Mouse (Mus musculus) limb, embryonic 10.5 days (tissue): ENCODE data around the gene 2700049A03Rik. TPM values are rescaled to one million over a fixed set of nuclear protein-coding genes. Genes with fewer than 3 reads are reported as not detected.

Experiments used
- DNase-seq: peaks from one replicate; pipeline ENCODE4 v3.0.0-alpha.2; 2017; ENCODE audit warnings: low spot score
- H3K27ac ChIP-seq: fragments of 300-500 bp; sonication (generic); 2 replicates; pipeline ENCODE4 v1.5.1; 2016; ENCODE audit warnings: mild to moderate bottlenecking
- H3K27me3 ChIP-seq: fragments of 300-500 bp; sonication (generic); 2 replicates; pipeline ENCODE4 v1.6.1; 2016; ENCODE audit warnings: low read depth, mild to moderate bottlenecking; ENCODE audit not compliant: poor library complexity, severe bottlenecking
- H3K36me3 ChIP-seq: fragments of 300-500 bp; sonication (generic); 2 replicates; pipeline ENCODE4 v1.6.1; 2016; ENCODE audit warnings: mild to moderate bottlenecking, moderate library complexity
- H3K4me1 ChIP-seq: fragments of 300-500 bp; sonication (generic); 2 replicates; pipeline ENCODE4 v1.6.1; 2016
- H3K4me3 ChIP-seq: fragments of 300-500 bp; sonication (generic); 2 replicates; pipeline ENCODE4 v1.5.1; 2016; ENCODE audit warnings: mild to moderate bottlenecking, moderate library complexity
- H3K9me3 ChIP-seq: fragments of 300-500 bp; sonication (generic); replicated peaks from 2 replicates; pipeline ENCODE4 v1.6.1; 2016; ENCODE audit warnings: mild to moderate bottlenecking
- WGBS: fragments of 180-500 bp; shearing (Covaris S2); methylation state at CpG from one replicate; pipeline ENCODE4 v1.1.7; 2016; 5-methylcytosine and 5-hydroxymethylcytosine counted together
- polyA plus RNA-seq: library from polyadenylated mRNA; unstranded; fragments of >200 nt; fragmentation: Nextera tagmentation; extraction: Ambion mirVana; gene quantifications from 2 replicates; pipeline ENCODE4 v1.2.1, GENCODE M21; 2016

Gene 2700049A03Rik
- polyA plus RNA-seq, 1 experiment from 2014 or later: 19.7 TPM

DNA sequence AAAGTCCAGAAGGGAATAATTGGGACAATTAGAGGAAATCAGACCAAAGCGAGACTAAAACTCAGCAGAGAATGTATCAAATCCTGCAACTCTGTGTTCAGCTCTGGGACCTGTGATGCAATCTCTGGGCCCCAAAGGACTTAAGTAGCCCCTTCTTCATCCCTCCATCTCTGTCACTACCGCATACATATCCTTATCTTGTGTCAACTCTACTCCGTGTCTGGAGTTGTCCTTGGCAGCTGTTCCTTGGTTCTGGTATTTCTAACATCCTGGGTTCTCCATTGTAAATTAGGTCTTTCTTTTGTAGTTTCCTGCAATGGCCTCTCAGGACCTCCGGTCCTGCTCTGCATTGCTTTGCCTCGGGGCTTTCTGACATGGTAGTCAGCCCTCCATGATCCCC is 65.1 kb downstream of the 2700049A03Rik start:
- Histone ChIP-seq H3K4me1 (peaks cover 14% of the 10 kb centered on the region; the same call in 1 of the 2 replicates), H3K9me3 (no peaks in the 10 kb centered on the region), H3K4me3 (no peak overlapping the region), H3K27ac (peak overlapping the region; percentile 72; the same call in 1 of the 2 replicates), H3K27me3 (no peaks in the 10 kb centered on the region), H3K36me3 (peaks cover 69% of the 10 kb centered on the region)
- DNase-seq: no peak
- WGBS: 87% methylated on average over 5 of the region's 5 CpGs

GRCm38 (mm10) chr12:71204303-71204702 is 67.7 kb downstream of the 2700049A03Rik start:
- no peaks in the 10 kb centered on the region for H3K27me3 ChIP-seq
- peaks cover 14% of the 10 kb centered on the region; the same call in 1 of the 2 replicates for H3K4me1 ChIP-seq
- no peak overlapping the region for H3K27ac ChIP-seq
- no peak overlapping the region for H3K4me3 ChIP-seq
- H3K9me3 ChIP-seq: no peaks in the 10 kb centered on the region
- no peak for DNase-seq
- WGBS: 86% methylated on average over 3 of the region's 3 CpGs
- H3K36me3 ChIP-seq: peaks cover 63% of the 10 kb centered on the region

GRCm38 (mm10) chr12:71217191-71217590 is 80.5 kb downstream of the 2700049A03Rik start:
- H3K27ac ChIP-seq: no peak overlapping the region
- H3K4me1 ChIP-seq: no peaks in the 10 kb centered on the region
- WGBS: 88% methylated on average over 9 of the region's 9 CpGs
- peaks cover 68% of the 10 kb centered on the region for H3K36me3 ChIP-seq
- H3K9me3 ChIP-seq: no peaks in the 10 kb centered on the region
- no peak overlapping the region for H3K4me3 ChIP-seq
- H3K27me3 ChIP-seq: no peaks in the 10 kb centered on the region
- no peak for DNase-seq

DNA sequence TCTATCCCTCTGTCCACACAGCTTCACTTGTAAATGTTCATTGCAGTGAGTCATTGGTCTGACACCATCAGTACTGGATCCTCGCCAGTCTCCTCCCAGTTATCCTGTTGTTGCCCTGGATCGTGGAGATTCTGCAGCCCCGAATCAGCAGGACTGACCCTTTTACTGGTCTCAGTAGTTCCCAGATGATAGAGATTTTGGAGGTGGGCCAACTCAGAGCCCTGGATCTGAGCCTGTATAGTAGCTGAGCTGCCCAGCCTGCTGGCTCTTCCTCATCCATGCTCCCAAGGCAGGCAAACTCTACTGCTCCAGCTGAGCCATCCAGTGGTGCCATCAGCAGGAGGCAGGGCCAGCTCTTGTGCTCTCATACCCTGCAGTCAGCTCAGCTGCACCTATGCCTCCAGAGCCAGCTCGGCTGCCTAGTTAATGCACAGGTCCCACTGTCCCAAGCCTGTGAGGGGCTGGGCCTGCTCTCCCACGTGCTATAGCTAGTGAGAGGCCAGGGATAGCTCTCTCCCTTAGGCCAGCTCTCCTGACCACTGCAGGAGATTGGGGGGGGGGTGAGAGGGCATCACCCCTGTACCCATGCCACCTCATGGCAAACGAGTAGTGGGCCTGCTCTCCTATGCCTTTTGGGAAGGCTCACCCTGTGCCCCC is 81.3 kb downstream of the 2700049A03Rik start:
- Histone ChIP-seq H3K36me3 (peaks cover 74% of the 10 kb centered on the region), H3K4me1 (no peaks in the 10 kb centered on the region), H3K9me3 (no peaks in the 10 kb centered on the region), H3K27ac (no peak overlapping the region), H3K4me3 (no peak overlapping the region), H3K27me3 (no peaks in the 10 kb centered on the region)
- DNase-seq: no peak
- 85% methylated on average over 6 of the region's 6 CpGs for WGBS

DNA sequence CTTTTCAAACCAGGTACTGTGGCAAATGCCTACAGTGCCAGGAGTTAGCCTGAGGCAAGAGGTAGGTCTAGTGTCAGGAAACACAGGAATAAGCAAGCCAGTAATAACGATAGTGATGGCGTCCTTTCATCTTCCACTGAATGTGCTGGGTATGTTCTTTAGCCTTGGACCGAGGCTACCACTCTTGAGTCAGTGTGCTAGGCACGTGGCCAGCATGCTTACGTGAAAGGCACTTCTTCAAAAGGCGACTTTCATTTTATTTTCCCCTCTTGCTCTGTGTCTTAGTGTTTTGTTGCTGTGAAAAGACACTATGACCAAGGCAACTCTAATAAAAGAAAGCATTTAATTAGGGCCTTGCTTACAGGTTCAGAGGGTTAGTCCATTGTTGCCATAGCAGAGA is 86.1 kb downstream of the 2700049A03Rik start:
- WGBS: 91% methylated on average over 6 of the region's 6 CpGs
- H3K9me3 ChIP-seq: no peaks in the 10 kb centered on the region
- peaks cover 62% of the 10 kb centered on the region for H3K36me3 ChIP-seq
- H3K4me3 ChIP-seq: no peak overlapping the region
- DNase-seq: no peak
- H3K27ac ChIP-seq: no peak overlapping the region
- H3K27me3 ChIP-seq: no peaks in the 10 kb centered on the region
- H3K4me1 ChIP-seq: peaks cover 4% of the 10 kb centered on the region

DNA sequence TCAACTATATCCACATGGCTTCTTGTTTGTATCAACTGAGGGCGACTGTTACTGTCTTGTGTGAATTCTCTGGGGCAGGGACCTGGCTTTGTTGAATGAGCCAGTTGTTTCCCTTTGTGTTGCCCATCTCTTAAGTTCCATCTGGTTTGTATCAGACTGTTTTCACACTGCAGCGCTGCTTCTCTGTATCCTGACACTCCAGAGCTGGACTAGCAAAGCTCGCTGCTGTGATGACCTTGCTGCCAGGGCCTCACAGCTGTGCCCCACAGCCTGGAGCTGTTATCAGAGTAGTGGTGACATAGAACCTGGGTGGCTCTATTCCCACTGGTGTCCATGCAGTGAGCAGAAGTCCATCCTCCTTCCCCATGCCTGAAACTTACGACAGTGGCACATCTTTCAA is 91.1 kb downstream of the 2700049A03Rik start:
- Histone ChIP-seq H3K9me3 (no peaks in the 10 kb centered on the region), H3K4me3 (no peak overlapping the region), H3K4me1 (peaks cover 20% of the 10 kb centered on the region), H3K36me3 (peaks cover 34% of the 10 kb centered on the region), H3K27ac (peak overlapping the region; percentile 53), H3K27me3 (no peaks in the 10 kb centered on the region)
- 12% methylated on average over 4 of the region's 4 CpGs for WGBS
- peak; percentile 62 for DNase-seq

GRCm38 (mm10) chr12:71228925-71229649 is 92.4 kb downstream of the 2700049A03Rik start:
- no peak overlapping the region for H3K27ac ChIP-seq
- DNase-seq: no peak
- H3K4me3 ChIP-seq: no peak overlapping the region
- no peaks in the 10 kb centered on the region for H3K9me3 ChIP-seq
- peaks cover 28% of the 10 kb centered on the region for H3K36me3 ChIP-seq
- whole genome bisulfite sequencing: 61% methylated on average over 10 of the region's 10 CpGs
- H3K27me3 ChIP-seq: no peaks in the 10 kb centered on the region
- H3K4me1 ChIP-seq: peaks cover 27% of the 10 kb centered on the region

GRCm38 (mm10) chr12:71231561-71231960 is 94.9 kb downstream of the 2700049A03Rik start:
- H3K9me3 ChIP-seq: no peaks in the 10 kb centered on the region
- 87% methylated on average over 9 of the region's 9 CpGs for WGBS
- H3K27me3 ChIP-seq: no peaks in the 10 kb centered on the region
- no peak overlapping the region for H3K27ac ChIP-seq
- no peak for DNase-seq
- peaks cover 16% of the 10 kb centered on the region for H3K36me3 ChIP-seq
- H3K4me3 ChIP-seq: no peak overlapping the region
- peaks cover 30% of the 10 kb centered on the region for H3K4me1 ChIP-seq

- Histone ChIP-seq H3K4me1 (peaks cover 19% of the 10 kb centered on the region), H3K27ac (no peak overlapping the region)
Observed at GRCm38 (mm10) chr12:71233426-71233825, 96.8 kb downstream of the 2700049A03Rik start.

GRCm38 (mm10) chr12:71237074-71237473 is 100.4 kb downstream of the 2700049A03Rik start:
- peaks cover 3% of the 10 kb centered on the region for H3K9me3 ChIP-seq
- H3K4me1 ChIP-seq: peaks cover 10% of the 10 kb centered on the region; the same call in 1 of the 2 replicates
- no peaks in the 10 kb centered on the region for H3K27me3 ChIP-seq
- no peak overlapping the region for H3K4me3 ChIP-seq
- peaks cover 25% of the 10 kb centered on the region for H3K36me3 ChIP-seq
- DNase-seq: no peak
- 89% methylated on average over 4 of the region's 4 CpGs for WGBS
- no peak overlapping the region for H3K27ac ChIP-seq

More at GRCm38 (mm10) chr12:71233426-71233825, 96.8 kb downstream of the 2700049A03Rik start:
- H3K36me3 ChIP-seq: peaks cover 16% of the 10 kb centered on the region
- H3K4me3 ChIP-seq: no peak overlapping the region
- 78% methylated on average over 5 of the region's 5 CpGs for WGBS
- no peaks in the 10 kb centered on the region for H3K27me3 ChIP-seq
- DNase-seq: no peak
- no peaks in the 10 kb centered on the region for H3K9me3 ChIP-seq

DNA sequence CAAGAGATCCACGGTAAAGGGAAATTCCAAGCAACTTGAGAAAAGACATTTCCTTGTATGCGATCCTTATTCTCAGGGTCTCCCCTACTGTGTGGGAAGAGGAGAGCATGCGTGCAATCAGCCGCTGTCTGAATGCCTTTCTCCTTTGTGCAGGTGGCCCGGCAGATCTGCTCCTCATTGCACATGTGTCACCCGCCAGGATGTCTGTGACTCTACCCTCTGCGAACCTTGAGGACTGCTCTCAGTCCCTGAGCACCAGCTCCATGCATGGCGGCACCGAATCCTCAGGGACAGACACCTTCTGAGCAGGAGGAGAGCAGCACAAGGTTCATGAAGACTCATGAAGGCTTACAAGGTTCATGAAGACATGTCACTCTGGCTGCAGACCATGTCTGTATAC is 106.1 kb downstream of the 2700049A03Rik start:
- H3K36me3 ChIP-seq: peaks cover 55% of the 10 kb centered on the region
- no peak for DNase-seq
- no peak overlapping the region for H3K4me3 ChIP-seq
- H3K27me3 ChIP-seq: no peaks in the 10 kb centered on the region
- H3K9me3 ChIP-seq: peaks cover 9% of the 10 kb centered on the region
- H3K4me1 ChIP-seq: 0 out of 2 replicates have a peak, but pooled peaks cover 8% of the 10 kb centered on the region
- H3K27ac ChIP-seq: no peak overlapping the region
- WGBS: 96% methylated on average over 9 of the region's 9 CpGs

GRCm38 (mm10) chr12:71244766-71245390 is 108.2 kb downstream of the 2700049A03Rik start:
- no peak overlapping the region; the same call in 1 of the 2 replicates for H3K27ac ChIP-seq
- H3K9me3 ChIP-seq: peaks cover 9% of the 10 kb centered on the region
- no peak overlapping the region for H3K4me3 ChIP-seq
- no peaks in the 10 kb centered on the region for H3K27me3 ChIP-seq
- peaks cover 10% of the 10 kb centered on the region; the same call in 1 of the 2 replicates for H3K4me1 ChIP-seq
- peaks cover 52% of the 10 kb centered on the region for H3K36me3 ChIP-seq
- DNase-seq: no peak
- WGBS: 80% methylated on average over 11 of the region's 11 CpGs

DNA sequence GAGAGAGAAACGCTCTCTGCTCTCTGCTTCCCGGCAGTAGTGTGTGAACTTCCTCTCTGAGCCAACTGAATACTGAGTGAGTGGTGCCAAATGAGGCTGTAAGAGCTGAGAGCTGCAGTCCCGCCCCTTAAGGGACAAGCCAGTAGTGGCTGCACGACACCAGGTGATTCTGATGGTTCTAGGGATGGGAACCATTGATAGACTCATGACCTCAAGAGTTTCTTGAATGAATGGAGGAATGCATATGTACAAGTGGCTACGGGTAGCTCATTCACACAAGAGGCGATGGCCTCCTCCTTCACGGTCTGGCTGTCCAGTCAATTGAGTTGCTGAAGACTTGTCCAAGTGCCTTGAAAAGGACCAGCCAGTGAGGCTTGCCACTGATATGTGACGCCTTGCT is 110.5 kb downstream of the 2700049A03Rik start:
- no peak for DNase-seq

More for the DNA sequence above, 110.5 kb downstream of the 2700049A03Rik start:
- Histone ChIP-seq H3K4me1 (peaks cover 11% of the 10 kb centered on the region; the same call in 1 of the 2 replicates), H3K4me3 (no peak overlapping the region), H3K36me3 (peaks cover 29% of the 10 kb centered on the region), H3K27me3 (no peaks in the 10 kb centered on the region), H3K9me3 (peaks cover 5% of the 10 kb centered on the region; the same call in 1 of the 2 replicates), H3K27ac (no peak overlapping the region)
- WGBS: 86% methylated on average over 8 of the region's 8 CpGs
